Mouse (Mus musculus): Measurements from ENCODE around the gene Eif1ad.

GRCm38 (mm10) chr19:5394168-5394567 is 27.6 kb downstream of the Eif1ad start:
- TF ChIP-seq CTCF (IDR thresholded peaks at IDR 0.05; ENCODE audit: low read depth, low read length) (no peak), GATA1 (IDR thresholded peaks at IDR 0.05; ENCODE audit: borderline replicate concordance, low read length) (no peak)
